Mouse (Mus musculus) intestine, embryonic 16.5 days (tissue): ENCODE results near the gene AC124108.1. TPM values are rescaled to one million over a fixed set of nuclear protein-coding genes. Genes with fewer than 3 reads are reported as not detected.

Experiments
- ATAC-seq: fragments of 200-750 bp; cut with Nextera tagmentation; 2 replicates; pipeline ENCODE4 v1.8.0; 2017; ENCODE audit warnings: moderate TSS enrichment, moderate library complexity
- H3K27ac ChIP-seq: fragments of 300-500 bp; sonication (generic); 2 replicates; pipeline ENCODE4 v1.5.1; 2014; ENCODE audit warnings: mild to moderate bottlenecking, low read length
- H3K27me3 ChIP-seq: fragments of 300-500 bp; sonication (generic); replicated peaks from 2 replicates; pipeline ENCODE4 v1.6.1; 2014; ENCODE audit warnings: low read length, control low read depth, mixed read lengths; ENCODE audit not compliant: control insufficient read depth, insufficient read depth
- H3K36me3 ChIP-seq: fragments of 300-500 bp; sonication (generic); 2 replicates; pipeline ENCODE4 v1.6.1; 2014; ENCODE audit warnings: low read length, control low read depth; ENCODE audit not compliant: control insufficient read depth, insufficient read depth
- H3K4me1 ChIP-seq: fragments of 300-500 bp; sonication (generic); 2 replicates; pipeline ENCODE4 v1.6.1; 2014; ENCODE audit warnings: low read length, control low read depth, mixed read lengths; ENCODE audit not compliant: control insufficient read depth, insufficient read depth
- H3K4me2 ChIP-seq: fragments of 300-500 bp; sonication (generic); 2 replicates; pipeline ENCODE4 v1.6.1; 2014; ENCODE audit warnings: low read depth, low read length, control low read depth
- H3K4me3 ChIP-seq: fragments of 300-500 bp; sonication (generic); 2 replicates; pipeline ENCODE4 v1.5.1; 2014; ENCODE audit warnings: mild to moderate bottlenecking, low read length
- H3K9ac ChIP-seq: fragments of 300-500 bp; sonication (generic); 2 replicates; pipeline ENCODE4 v1.6.1; 2014; ENCODE audit warnings: low read depth, low read length
- H3K9me3 ChIP-seq: fragments of 300-500 bp; sonication (generic); 2 replicates; pipeline ENCODE4 v1.6.1; 2016; ENCODE audit warnings: low read length, control low read depth; ENCODE audit not compliant: control insufficient read depth
- WGBS: fragments of 180-500 bp; shearing (Covaris S2); extraction: QIAGEN DNeasy Blood & Tissue Kit; methylation state at CpG from one replicate; pipeline ENCODE4 v1.1.7; 2014; 5-methylcytosine and 5-hydroxymethylcytosine counted together
- polyA plus RNA-seq: library from polyadenylated mRNA; unstranded; fragments of >200 nt; fragmentation: Nextera tagmentation; extraction: Ambion mirVana; gene quantifications from 2 replicates; pipeline ENCODE4 v1.2.1, GENCODE M21; 2015

Gene AC124108.1
- polyA plus RNA-seq, 1 experiment from 2014 or later, result 0.07 TPM

- 41% methylated on average over 4 of the region's 4 CpGs for WGBS
These were observed 2.0 kb upstream of the AC124108.1 start for GRCm38 (mm10) chr1:132189231-132189630.

GRCm38 (mm10) chr1:132190040-132190513, 1.2 kb upstream of the AC124108.1 start:
- Histone ChIP-seq H3K9me3 (no peaks in the 10 kb centered on the region), H3K4me2 (peak overlapping the region; percentile 99), H3K4me1 (peaks cover 23% of the 10 kb centered on the region), H3K36me3 (no peaks in the 10 kb centered on the region), H3K27me3 (peaks cover 59% of the 10 kb centered on the region), H3K27ac (no peak overlapping the region), H3K9ac (peak overlapping the region; percentile 54), H3K4me3 (peak overlapping the region; percentile 64)
- ATAC-seq, result peak; percentile 74
- under 1% methylated on average over 49 of the region's 50 CpGs for WGBS

More at GRCm38 (mm10) chr1:132189231-132189630, 2.0 kb upstream of the AC124108.1 start:
- Histone ChIP-seq H3K4me2 (no peak overlapping the region), H3K9me3 (no peaks in the 10 kb centered on the region), H3K4me1 (peaks cover 23% of the 10 kb centered on the region), H3K27me3 (peaks cover 59% of the 10 kb centered on the region), H3K36me3 (no peaks in the 10 kb centered on the region), H3K9ac (no peak overlapping the region), H3K4me3 (no peak overlapping the region), H3K27ac (no peak overlapping the region)
- no peak for ATAC-seq

- H3K4me3 ChIP-seq, result peak overlapping the region; percentile 64
- no peaks in the 10 kb centered on the region for H3K9me3 ChIP-seq
- no peaks in the 10 kb centered on the region for H3K36me3 ChIP-seq
- peak overlapping the region; percentile 99 for H3K4me2 ChIP-seq
- H3K27me3 ChIP-seq, result peaks cover 59% of the 10 kb centered on the region
- ATAC-seq, result peak; percentile 39
- 0% methylated on average over 61 of the region's 62 CpGs for WGBS
- peaks cover 23% of the 10 kb centered on the region for H3K4me1 ChIP-seq
- H3K27ac ChIP-seq, result no peak overlapping the region
- H3K9ac ChIP-seq, result peak overlapping the region; percentile 54
These were observed 600 bp upstream of the AC124108.1 start for GRCm38 (mm10) chr1:132190621-132191092.

- Histone ChIP-seq H3K4me2 (peak overlapping the region; percentile 99; the same call in 1 of the 2 replicates), H3K4me1 (peaks cover 23% of the 10 kb centered on the region), H3K27ac (no peak overlapping the region), H3K4me3 (peak overlapping the region; percentile 64; the same call in 1 of the 2 replicates), H3K27me3 (peaks cover 56% of the 10 kb centered on the region), H3K9me3 (no peaks in the 10 kb centered on the region), H3K9ac (0 out of 2 replicates have a peak overlapping the region, but pooled peaks have one; percentile 29), H3K36me3 (no peaks in the 10 kb centered on the region)
- 8% methylated on average over 16 of the region's 16 CpGs for WGBS
- no peak for ATAC-seq
These were observed 776 bp downstream of the AC124108.1 start for GRCm38 (mm10) chr1:132191786-132192680.

- WGBS, result 67% methylated on average over 3 of the region's 3 CpGs
These were observed 2.5 kb downstream of the AC124108.1 start for GRCm38 (mm10) chr1:132193806-132194205.

GRCm38 (mm10) chr1:132194624-132195023, 3.4 kb downstream of the AC124108.1 start:
- Histone ChIP-seq H3K4me2 (no peak overlapping the region), H3K9ac (no peak overlapping the region), H3K27ac (no peak overlapping the region), H3K4me3 (no peak overlapping the region), H3K9me3 (no peaks in the 10 kb centered on the region), H3K4me1 (peaks cover 23% of the 10 kb centered on the region), H3K36me3 (no peaks in the 10 kb centered on the region), H3K27me3 (peaks cover 40% of the 10 kb centered on the region)
- no peak for ATAC-seq
- WGBS, result 45% methylated on average over 3 of the region's 3 CpGs

More at GRCm38 (mm10) chr1:132193806-132194205, 2.5 kb downstream of the AC124108.1 start:
- H3K4me3 ChIP-seq, result no peak overlapping the region
- no peaks in the 10 kb centered on the region for H3K9me3 ChIP-seq
- no peaks in the 10 kb centered on the region for H3K36me3 ChIP-seq
- H3K27me3 ChIP-seq, result peaks cover 44% of the 10 kb centered on the region
- H3K9ac ChIP-seq, result no peak overlapping the region
- H3K4me2 ChIP-seq, result no peak overlapping the region
- H3K4me1 ChIP-seq, result peaks cover 23% of the 10 kb centered on the region
- no peak for ATAC-seq
- no peak overlapping the region for H3K27ac ChIP-seq

GRCm38 (mm10) chr1:132195100-132195499, 3.8 kb downstream of the AC124108.1 start:
- Histone ChIP-seq H3K27me3 (peaks cover 38% of the 10 kb centered on the region), H3K9me3 (no peaks in the 10 kb centered on the region), H3K4me1 (peaks cover 19% of the 10 kb centered on the region), H3K9ac (no peak overlapping the region), H3K4me2 (no peak overlapping the region), H3K27ac (no peak overlapping the region), H3K36me3 (no peaks in the 10 kb centered on the region), H3K4me3 (no peak overlapping the region)
- WGBS, result 58% methylated on average over 9 of the region's 9 CpGs
- ATAC-seq, result no peak

- Histone ChIP-seq H3K27me3 (peaks cover 35% of the 10 kb centered on the region), H3K9ac (no peak overlapping the region), H3K4me1 (peaks cover 17% of the 10 kb centered on the region), H3K36me3 (no peaks in the 10 kb centered on the region), H3K4me3 (no peak overlapping the region), H3K4me2 (no peak overlapping the region), H3K27ac (no peak overlapping the region), H3K9me3 (no peaks in the 10 kb centered on the region)
- WGBS, result 58% methylated on average over 5 of the region's 5 CpGs
- ATAC-seq, result no peak
These were observed 4.4 kb downstream of the AC124108.1 start for GRCm38 (mm10) chr1:132195681-132196080.

- no peaks in the 10 kb centered on the region for H3K36me3 ChIP-seq
- H3K4me1 ChIP-seq, result peaks cover 11% of the 10 kb centered on the region
- no peaks in the 10 kb centered on the region for H3K9me3 ChIP-seq
- ATAC-seq, result no peak
- H3K4me2 ChIP-seq, result no peak overlapping the region
- 34% methylated on average over 7 of the region's 7 CpGs for WGBS
- H3K27me3 ChIP-seq, result peaks cover 28% of the 10 kb centered on the region
- H3K9ac ChIP-seq, result no peak overlapping the region
- H3K4me3 ChIP-seq, result no peak overlapping the region
- no peak overlapping the region for H3K27ac ChIP-seq
These were observed 5.1 kb downstream of the AC124108.1 start for GRCm38 (mm10) chr1:132196337-132196736.
